Mouse (Mus musculus) MEL (cell line): ENCODE measurements around the gene Gbe1.

Experiments
- BHLHE40 ChIP-seq: IDR thresholded peaks from 2 replicates; pipeline ENCODE4 v1.6.1; 2012; ENCODE audit warnings: low read depth, mild to moderate bottlenecking, inconsistent platforms, low read length, improper control_type of control experiment, borderline replicate concordance
- CTCF ChIP-seq, 3 experiments: IDR thresholded peaks in 2 of 3; conservative IDR thresholded peaks in 1 of 3; 2 replicates each; pipeline ENCODE4 v1.5.1; 2011 to 2012; ENCODE audit warnings: low read length in 3 of 3, low read depth in 2 of 3, mild to moderate bottlenecking in 2 of 3, improper control_type of control experiment in 1 of 3, inconsistent platforms in 1 of 3, mixed read lengths in 1 of 3, moderate library complexity in 1 of 3; ENCODE audit not compliant: control insufficient read depth in 1 of 3, insufficient read depth in 1 of 3, poor library complexity in 1 of 3, severe bottlenecking in 1 of 3
- EP300 ChIP-seq, 2 experiments: IDR thresholded peaks; 2 replicates each; pipeline ENCODE4 v1.6.1; 2011; ENCODE audit warnings: improper control_type of control experiment in 2 of 2, low read length in 2 of 2, low read depth in 1 of 2, mild to moderate bottlenecking in 1 of 2
- GABPA ChIP-seq: IDR thresholded peaks from 2 replicates; pipeline ENCODE4 v1.6.1; 2012; ENCODE audit warnings: low read depth, mild to moderate bottlenecking, inconsistent platforms, low read length, improper control_type of control experiment, moderate library complexity
- POLR2A ChIP-seq, 2 experiments: IDR thresholded peaks; 2 replicates each; pipeline ENCODE4 v1.6.1; 2011 to 2012; ENCODE audit warnings: low read length in 2 of 2, mild to moderate bottlenecking in 2 of 2, control low read depth in 1 of 2, improper control_type of control experiment in 1 of 2, low read depth in 1 of 2, moderate library complexity in 1 of 2; ENCODE audit not compliant: control insufficient read depth in 1 of 2, insufficient read depth in 1 of 2, poor library complexity in 1 of 2
- SIN3A ChIP-seq: IDR thresholded peaks from 2 replicates; pipeline ENCODE4 v1.6.1; 2012; ENCODE audit warnings: low read length, improper control_type of control experiment, inconsistent platforms
- USF2 ChIP-seq, 2 experiments: IDR thresholded peaks; 2 replicates each; pipeline ENCODE4 v1.6.1; 2011 to 2012; ENCODE audit warnings: improper control_type of control experiment in 2 of 2, low read length in 2 of 2, borderline replicate concordance in 1 of 2, inconsistent platforms in 1 of 2, low read depth in 1 of 2, mild to moderate bottlenecking in 1 of 2; ENCODE audit not compliant: insufficient read depth in 1 of 2
- ZC3H11A ChIP-seq: IDR thresholded peaks from 2 replicates; pipeline ENCODE4 v1.6.1; 2012; ENCODE audit warnings: low read depth, mild to moderate bottlenecking, inconsistent platforms, low read length, improper control_type of control experiment
- ZMIZ1 ChIP-seq: IDR thresholded peaks from 2 replicates; pipeline ENCODE4 v1.6.1; 2012; ENCODE audit warnings: low read depth, mild to moderate bottlenecking, inconsistent platforms, low read length, improper control_type of control experiment, moderate library complexity

DNA sequence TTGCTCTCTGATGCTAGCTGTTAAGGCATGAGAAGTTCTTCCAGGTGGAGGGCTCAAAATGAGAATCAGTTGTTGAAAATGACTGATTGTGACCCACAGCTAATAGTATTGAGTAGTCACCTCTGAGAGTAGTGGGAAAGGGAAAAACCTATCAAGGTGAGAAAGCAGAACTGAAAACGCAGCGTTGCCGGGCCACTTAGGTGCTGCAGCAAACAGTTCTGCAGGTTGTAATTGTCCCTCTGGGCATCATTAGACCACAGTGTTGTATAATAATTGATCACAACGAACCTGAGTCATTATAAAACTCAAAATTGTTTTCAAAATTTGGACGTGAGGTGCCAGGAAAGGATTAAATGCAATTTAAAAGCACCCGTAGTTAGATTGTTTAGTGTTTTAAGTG is 135.8 kb downstream of the Gbe1 start:
- TF ChIP-seq ZMIZ1 (no peak), CTCF (IDR thresholded peaks at IDR 0.05 in 2 of 3, conservative IDR thresholded peaks at IDR 0.05 in 1 of 3; ENCODE audit: control insufficient read depth in 1 of 3, insufficient read depth in 1 of 3, low read depth in 2 of 3, low read length in 3 of 3, poor library complexity in 1 of 3, severe bottlenecking in 1 of 3) (no peak), USF2 (IDR thresholded peaks at IDR 0.05; ENCODE audit: borderline replicate concordance in 1 of 2, insufficient read depth in 1 of 2, low read depth in 1 of 2, low read length in 2 of 2) (no peak), ZC3H11A (no peak), POLR2A (IDR thresholded peaks at IDR 0.05; ENCODE audit: control insufficient read depth in 1 of 2, insufficient read depth in 1 of 2, low read depth in 1 of 2, low read length in 2 of 2, poor library complexity in 1 of 2) (no peak), EP300 (IDR thresholded peaks at IDR 0.05; ENCODE audit: low read depth in 1 of 2, low read length in 2 of 2) (no peak), GABPA (no peak), BHLHE40 (no peak), SIN3A (no peak)
